Mouse (Mus musculus): ENCODE measurements around the gene Car6. TPM values are rescaled to one million over a fixed set of nuclear protein-coding genes. Genes with fewer than 3 reads are reported as not detected.

Car6 gene
- polyA plus RNA-seq, 1 experiment from 2014 or later: not detected

- no peaks in the 10 kb centered on the region for H3K9me3 ChIP-seq (replicated peaks)
- no peaks in the 10 kb centered on the region for H3K36me3 ChIP-seq
- no peak for DNase-seq (ENCODE audit: low spot score)
- 87% methylated on average over 3 of the region's 3 CpGs for WGBS
- H3K27ac ChIP-seq (replicated peaks): no peak overlapping the region
- no peaks in the 10 kb centered on the region for H3K27me3 ChIP-seq (ENCODE audit: low read depth, poor library complexity, severe bottlenecking)
- peaks cover 5% of the 10 kb centered on the region for H3K4me1 ChIP-seq
- H3K4me3 ChIP-seq: no peak overlapping the region
Measured at GRCm38 (mm10) chr4:150204877-150205276, 3.7 kb upstream of the Car6 start.

DNA sequence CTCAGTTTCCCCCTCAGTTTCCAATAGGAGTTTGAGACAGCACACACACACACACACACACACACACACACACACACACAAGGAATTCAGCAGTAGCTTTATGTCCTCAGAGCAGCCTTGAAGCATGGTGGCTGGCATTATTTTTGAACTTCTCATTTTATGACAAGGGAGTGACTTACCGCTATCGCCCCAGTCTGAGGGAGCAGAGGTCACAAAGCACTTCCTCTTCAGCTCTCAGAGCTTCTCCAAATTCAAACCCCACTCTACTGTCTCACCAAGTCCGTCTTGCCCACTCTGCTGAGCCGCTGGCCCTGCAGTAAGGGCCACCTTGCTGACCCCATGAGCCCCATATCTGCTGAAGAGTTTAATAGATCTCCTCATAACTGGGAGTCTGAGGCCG lies 1.6 kb upstream of the Car6 start:
- Histone ChIP-seq H3K9me3 (replicated peaks) (no peaks in the 10 kb centered on the region), H3K4me1 (peaks cover 5% of the 10 kb centered on the region), H3K36me3 (no peaks in the 10 kb centered on the region), H3K4me3 (no peak overlapping the region), H3K27ac (replicated peaks) (no peak overlapping the region), H3K27me3 (ENCODE audit: low read depth, poor library complexity, severe bottlenecking) (no peaks in the 10 kb centered on the region)
- WGBS: 90% methylated on average over 5 of the region's 5 CpGs
- no peak for DNase-seq (ENCODE audit: low spot score)

DNA sequence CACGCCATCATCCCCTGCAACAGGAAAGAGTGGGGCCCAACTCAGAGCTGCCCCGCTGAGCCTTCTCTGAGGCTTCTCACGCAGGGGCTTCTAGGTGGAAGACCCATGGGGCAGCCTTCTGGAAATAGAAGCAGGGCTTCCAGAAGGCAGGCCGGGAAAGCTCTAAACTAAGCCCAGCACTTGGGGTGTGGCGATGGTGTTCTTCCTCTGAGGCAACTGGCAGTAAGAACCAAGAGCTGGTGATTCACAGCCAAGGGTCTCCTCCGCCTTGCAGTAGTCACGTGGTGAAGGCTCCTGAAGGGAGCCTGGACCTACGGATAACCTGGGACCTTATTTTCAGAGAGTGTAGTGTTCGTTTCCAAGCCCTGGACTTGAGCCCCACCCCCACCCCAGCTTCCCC lies 2.9 kb downstream of the Car6 start:
- H3K36me3 ChIP-seq: no peaks in the 10 kb centered on the region
- no peaks in the 10 kb centered on the region for H3K27me3 ChIP-seq (ENCODE audit: low read depth, poor library complexity, severe bottlenecking)
- H3K4me3 ChIP-seq: no peak overlapping the region
- H3K9me3 ChIP-seq (replicated peaks): no peaks in the 10 kb centered on the region
- WGBS: 73% methylated on average over 9 of the region's 9 CpGs
- peaks cover 3% of the 10 kb centered on the region; the same call in 1 of the 2 replicates for H3K4me1 ChIP-seq
- no peak for DNase-seq (ENCODE audit: low spot score)
- 0 out of 2 replicates have a peak overlapping the region, but pooled peaks have one; percentile 7 for H3K27ac ChIP-seq (replicated peaks)

DNA sequence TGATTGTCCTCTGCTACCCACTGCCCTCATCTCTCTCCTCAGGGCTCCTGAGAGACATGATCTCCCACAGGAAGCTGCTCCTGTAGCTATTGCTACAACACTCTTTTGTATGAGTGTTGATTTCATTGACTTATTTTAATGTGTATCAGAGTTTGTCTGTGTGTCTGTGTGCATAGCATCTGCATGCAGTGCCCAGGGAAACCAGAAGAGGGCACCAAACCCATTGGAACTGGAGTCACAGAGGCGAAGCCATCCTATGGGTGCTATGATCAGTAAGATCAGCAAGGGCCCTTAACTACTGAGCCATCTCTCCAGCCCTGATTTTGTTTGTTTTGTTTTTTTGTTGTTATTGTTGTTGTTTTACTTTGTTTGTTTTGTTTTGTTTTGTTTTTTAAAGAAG lies 7.2 kb downstream of the Car6 start:
- Histone ChIP-seq H3K4me1 (peaks cover 3% of the 10 kb centered on the region; the same call in 1 of the 2 replicates), H3K4me3 (no peak overlapping the region), H3K9me3 (replicated peaks) (no peaks in the 10 kb centered on the region), H3K36me3 (no peaks in the 10 kb centered on the region), H3K27ac (replicated peaks) (no peak overlapping the region), H3K27me3 (ENCODE audit: low read depth, poor library complexity, severe bottlenecking) (no peaks in the 10 kb centered on the region)
- WGBS: 56% methylated on average over 1 of the region's 1 CpGs
- peak; percentile 61 for DNase-seq (ENCODE audit: low spot score)

DNA sequence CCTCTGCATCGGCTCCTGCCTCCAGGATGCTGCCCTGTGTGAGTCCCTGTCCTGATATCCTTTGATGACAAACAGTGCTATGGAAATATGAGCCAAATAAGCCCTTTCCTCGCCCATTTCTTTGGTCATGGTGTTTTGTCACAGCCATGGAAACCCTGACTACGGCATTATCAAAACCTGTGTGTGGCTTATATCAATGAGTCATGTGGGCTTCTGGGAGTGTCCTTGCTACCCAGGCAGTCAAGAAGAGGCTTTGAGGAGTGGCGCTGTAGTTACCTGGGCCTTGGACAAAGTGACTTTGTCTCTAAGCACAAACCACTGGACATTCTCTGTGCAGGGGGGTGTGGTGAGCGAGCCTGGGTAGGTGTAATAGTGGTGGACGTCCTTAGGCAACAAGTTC lies 8.9 kb downstream of the Car6 start:
- H3K9me3 ChIP-seq (replicated peaks): no peaks in the 10 kb centered on the region
- no peaks in the 10 kb centered on the region for H3K27me3 ChIP-seq (ENCODE audit: low read depth, poor library complexity, severe bottlenecking)
- peaks cover under 1% of the 10 kb centered on the region; the same call in 1 of the 2 replicates for H3K4me1 ChIP-seq
- DNase-seq (ENCODE audit: low spot score): no peak
- WGBS: 88% methylated on average over 6 of the region's 6 CpGs
- H3K4me3 ChIP-seq: no peak overlapping the region
- no peak overlapping the region for H3K27ac ChIP-seq (replicated peaks)
- no peaks in the 10 kb centered on the region for H3K36me3 ChIP-seq

DNA sequence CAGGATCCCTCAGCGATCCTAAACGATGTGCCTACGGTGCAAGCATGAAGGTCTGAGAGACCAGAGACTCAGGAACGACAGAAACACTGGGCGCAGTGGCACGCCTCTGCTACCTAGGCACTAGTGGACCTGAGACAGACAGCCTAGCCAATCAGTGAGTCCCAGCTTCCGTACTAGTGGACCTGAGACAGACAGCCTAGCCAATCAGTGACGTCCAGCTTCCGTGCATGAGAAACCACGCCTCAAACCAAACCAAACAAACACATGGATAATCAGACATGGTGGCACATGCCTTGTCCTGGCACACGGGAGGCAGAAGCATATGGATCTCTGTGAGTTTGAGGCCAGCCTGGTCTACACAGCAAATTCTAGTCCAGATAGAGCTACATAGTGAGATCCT lies 12.9 kb downstream of the Car6 start:
- Histone ChIP-seq H3K36me3 (no peaks in the 10 kb centered on the region), H3K9me3 (replicated peaks) (no peaks in the 10 kb centered on the region), H3K27ac (replicated peaks) (no peak overlapping the region), H3K4me3 (no peak overlapping the region), H3K4me1 (no peaks in the 10 kb centered on the region), H3K27me3 (ENCODE audit: low read depth, poor library complexity, severe bottlenecking) (no peaks in the 10 kb centered on the region)
- no peak for DNase-seq (ENCODE audit: low spot score)
- WGBS: 49% methylated on average over 11 of the region's 11 CpGs

DNA sequence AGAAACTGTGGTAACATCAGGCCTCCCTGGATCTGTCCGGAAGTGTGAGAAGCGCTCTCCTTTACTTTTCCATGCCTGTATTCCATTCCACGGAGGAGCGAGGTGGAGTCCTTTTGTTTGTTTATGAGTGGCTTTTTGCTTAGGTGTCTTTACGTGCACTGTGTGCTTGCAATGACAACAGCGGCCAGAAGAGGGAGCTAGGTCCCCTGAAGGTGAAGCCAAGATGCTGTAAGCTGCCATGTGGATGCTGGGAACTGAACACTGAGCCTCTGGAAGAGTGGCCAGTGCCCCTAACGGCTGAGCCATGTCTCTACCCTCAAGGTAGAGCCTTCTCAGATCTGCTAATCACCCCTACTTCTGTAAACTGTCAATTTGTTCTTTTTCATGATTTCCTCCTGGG lies 19.8 kb downstream of the Car6 start:
- H3K36me3 ChIP-seq: no peaks in the 10 kb centered on the region
- H3K4me3 ChIP-seq: no peak overlapping the region
- 86% methylated on average over 7 of the region's 7 CpGs for WGBS
- no peak for DNase-seq (ENCODE audit: low spot score)
- no peaks in the 10 kb centered on the region for H3K27me3 ChIP-seq (ENCODE audit: low read depth, poor library complexity, severe bottlenecking)
- H3K4me1 ChIP-seq: peaks cover 5% of the 10 kb centered on the region; the same call in 1 of the 2 replicates
- no peak overlapping the region for H3K27ac ChIP-seq (replicated peaks)
- peaks cover 4% of the 10 kb centered on the region; the same call in 1 of the 2 replicates for H3K9me3 ChIP-seq (replicated peaks)

GRCm38 (mm10) chr4:150178131-150178530 lies 23.0 kb downstream of the Car6 start:
- no peak overlapping the region for H3K4me3 ChIP-seq
- WGBS: 65% methylated on average over 4 of the region's 4 CpGs
- H3K36me3 ChIP-seq: no peaks in the 10 kb centered on the region
- H3K27ac ChIP-seq (replicated peaks): no peak overlapping the region
- H3K9me3 ChIP-seq (replicated peaks): peaks cover 4% of the 10 kb centered on the region; the same call in 1 of the 2 replicates
- H3K27me3 ChIP-seq (ENCODE audit: low read depth, poor library complexity, severe bottlenecking): no peaks in the 10 kb centered on the region
- DNase-seq (ENCODE audit: low spot score): no peak
- H3K4me1 ChIP-seq: peaks cover 5% of the 10 kb centered on the region; the same call in 1 of the 2 replicates

- H3K9me3 ChIP-seq (replicated peaks): peaks cover 1% of the 10 kb centered on the region; the same call in 1 of the 2 replicates
- DNase-seq (ENCODE audit: low spot score): no peak
- H3K27me3 ChIP-seq (ENCODE audit: low read depth, poor library complexity, severe bottlenecking): no peaks in the 10 kb centered on the region
- 85% methylated on average over 8 of the region's 8 CpGs for WGBS
- no peaks in the 10 kb centered on the region for H3K36me3 ChIP-seq
- peaks cover 5% of the 10 kb centered on the region; the same call in 1 of the 2 replicates for H3K4me1 ChIP-seq
- no peak overlapping the region for H3K4me3 ChIP-seq
- no peak overlapping the region for H3K27ac ChIP-seq (replicated peaks)
Measured at GRCm38 (mm10) chr4:150177122-150177521, 24.0 kb downstream of the Car6 start.

DNA sequence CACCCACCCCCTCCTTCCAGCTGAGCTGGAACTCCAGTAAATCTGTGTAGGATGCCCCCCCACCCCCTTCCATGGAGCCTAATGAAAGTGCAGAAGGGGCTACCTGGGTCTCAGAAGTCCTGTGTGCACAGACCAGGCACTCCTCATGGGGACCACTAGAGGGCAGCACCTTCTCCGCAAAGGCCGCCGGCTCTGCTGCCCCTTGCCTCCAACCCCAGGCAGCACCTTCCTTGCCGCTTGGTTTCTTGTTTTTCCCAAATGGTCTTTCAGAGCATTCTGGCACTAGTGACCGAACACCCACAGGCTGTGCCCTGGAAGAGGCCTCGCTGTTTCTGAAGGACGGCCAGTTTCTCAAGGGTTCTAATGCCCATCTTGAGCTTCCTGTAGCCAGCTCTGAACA lies 24.6 kb downstream of the Car6 start:
- H3K27me3 ChIP-seq (ENCODE audit: low read depth, poor library complexity, severe bottlenecking): no peaks in the 10 kb centered on the region
- peaks cover 7% of the 10 kb centered on the region; the same call in 1 of the 2 replicates for H3K4me1 ChIP-seq
- peak; percentile 64 for DNase-seq (ENCODE audit: low spot score)
- H3K36me3 ChIP-seq: no peaks in the 10 kb centered on the region
- 0 out of 2 replicates have a peak overlapping the region, but pooled peaks have one; percentile 14 for H3K4me3 ChIP-seq
- no peaks in the 10 kb centered on the region for H3K9me3 ChIP-seq (replicated peaks)
- 10% methylated on average over 7 of the region's 7 CpGs for WGBS
- no peak overlapping the region for H3K27ac ChIP-seq (replicated peaks)

DNA sequence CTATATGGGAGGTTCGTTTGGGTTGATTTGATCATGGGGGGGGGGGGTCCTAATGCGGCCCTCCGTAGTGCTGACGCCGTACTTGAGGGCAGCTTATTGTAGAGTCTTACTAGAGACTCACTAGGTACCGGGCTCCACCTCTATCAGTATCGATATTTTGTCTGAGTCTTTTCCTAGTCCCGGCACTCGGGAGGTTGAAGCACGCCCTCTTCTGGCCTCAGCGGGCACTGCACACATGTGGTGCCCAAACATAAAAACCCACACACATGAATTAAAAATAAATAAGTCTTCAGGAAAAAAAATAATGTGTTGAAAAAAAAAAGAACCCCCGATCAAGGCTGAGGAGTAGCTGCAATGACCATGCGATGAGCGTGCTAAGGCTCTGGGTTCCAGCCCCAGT lies 27.1 kb downstream of the Car6 start:
- no peak overlapping the region for H3K27ac ChIP-seq (replicated peaks)
- peaks cover 7% of the 10 kb centered on the region; the same call in 1 of the 2 replicates for H3K4me1 ChIP-seq
- no peaks in the 10 kb centered on the region for H3K9me3 ChIP-seq (replicated peaks)
- DNase-seq (ENCODE audit: low spot score): no peak
- no peaks in the 10 kb centered on the region for H3K27me3 ChIP-seq (ENCODE audit: low read depth, poor library complexity, severe bottlenecking)
- no peaks in the 10 kb centered on the region for H3K36me3 ChIP-seq
- WGBS: 93% methylated on average over 14 of the region's 14 CpGs
- no peak overlapping the region for H3K4me3 ChIP-seq

GRCm38 (mm10) chr4:150173281-150173680 lies 27.9 kb downstream of the Car6 start:
- DNase-seq (ENCODE audit: low spot score): peak; percentile 22
- WGBS: 62% methylated on average over 10 of the region's 10 CpGs
- H3K36me3 ChIP-seq: no peaks in the 10 kb centered on the region
- H3K4me3 ChIP-seq: no peak overlapping the region
- no peaks in the 10 kb centered on the region for H3K27me3 ChIP-seq (ENCODE audit: low read depth, poor library complexity, severe bottlenecking)
- H3K27ac ChIP-seq (replicated peaks): no peak overlapping the region
- no peaks in the 10 kb centered on the region for H3K9me3 ChIP-seq (replicated peaks)
- H3K4me1 ChIP-seq: peaks cover 10% of the 10 kb centered on the region; the same call in 1 of the 2 replicates

GRCm38 (mm10) chr4:150172107-150172506 lies 29.0 kb downstream of the Car6 start:
- H3K4me3 ChIP-seq: no peak overlapping the region
- DNase-seq (ENCODE audit: low spot score): no peak
- no peak overlapping the region for H3K27ac ChIP-seq (replicated peaks)
- 82% methylated on average over 8 of the region's 8 CpGs for WGBS
- H3K36me3 ChIP-seq: no peaks in the 10 kb centered on the region
- no peaks in the 10 kb centered on the region for H3K27me3 ChIP-seq (ENCODE audit: low read depth, poor library complexity, severe bottlenecking)
- no peaks in the 10 kb centered on the region for H3K9me3 ChIP-seq (replicated peaks)
- H3K4me1 ChIP-seq: peaks cover 13% of the 10 kb centered on the region; the same call in 1 of the 2 replicates

Measured in midbrain, embryonic 10.5 days (tissue).